Mouse (Mus musculus) thymus, adult 2 months (tissue): ENCODE measurements around the gene Rbx1. TPM values are rescaled to one million over a fixed set of nuclear protein-coding genes. Genes with fewer than 3 reads are reported as not detected.

Source experiments
- DNase-seq: peaks from one replicate; pipeline ENCODE4 v3.0.0; 2021
- H3K27ac ChIP-seq: fragments of 200-500 bp; 2 replicates; pipeline ENCODE4 v1.5.1; 2012; ENCODE audit warnings: low read length, control low read depth; ENCODE audit not compliant: control insufficient read depth, insufficient read depth
- H3K27me3 ChIP-seq: fragments of 200-500 bp; 2 replicates; pipeline ENCODE4 v1.6.1; 2012; ENCODE audit warnings: mild to moderate bottlenecking, low read length, moderate library complexity, mixed read lengths; ENCODE audit not compliant: control insufficient read depth, insufficient read depth
- H3K36me3 ChIP-seq: fragments of 200-500 bp; 2 replicates; pipeline ENCODE4 v1.6.1; 2012; ENCODE audit warnings: mild to moderate bottlenecking, low read length, moderate library complexity; ENCODE audit not compliant: control insufficient read depth, insufficient read depth
- H3K4me1 ChIP-seq: fragments of 200-500 bp; replicated peaks from 2 replicates; pipeline ENCODE4 v1.6.1; 2012; ENCODE audit warnings: low read length; ENCODE audit not compliant: control insufficient read depth, insufficient read depth
- H3K4me3 ChIP-seq: fragments of 200-500 bp; 2 replicates; pipeline ENCODE4 v1.5.1; 2012; ENCODE audit warnings: mild to moderate bottlenecking, low read length, control low read depth, moderate library complexity; ENCODE audit not compliant: control insufficient read depth, insufficient read depth
- CTCF ChIP-seq: fragments of 200-500 bp; IDR thresholded peaks from 2 replicates; pipeline ENCODE4 v1.5.1; 2012; ENCODE audit warnings: mild to moderate bottlenecking, control low read depth, low read length, moderate library complexity, borderline replicate concordance; ENCODE audit not compliant: control insufficient read depth, poor library complexity, insufficient read depth; ENCODE audit errors: extremely low read depth
- POLR2A ChIP-seq: fragments of 200-500 bp; IDR thresholded peaks from 2 replicates; pipeline ENCODE4 v1.6.1; 2012; ENCODE audit warnings: mild to moderate bottlenecking, low read length, control low read depth, moderate library complexity; ENCODE audit not compliant: control insufficient read depth, poor library complexity, insufficient read depth; ENCODE audit errors: extremely low read depth
- WGBS: fragments of 180-500 bp; shearing (Covaris S2); methylation state at CpG from one replicate; pipeline ENCODE4 v1.1.7; 2018; 5-methylcytosine and 5-hydroxymethylcytosine counted together
- polyA plus RNA-seq: library from polyadenylated mRNA; depleted of rRNA; stranded (reverse); fragments of >200 nt; gene quantifications from 2 replicates; pipeline ENCODE4 v1.2.3, GENCODE M21; 2012; rRNA removed

Gene Rbx1
- polyA plus RNA-seq, 1 experiment: 104 TPM

GRCm38 (mm10) chr15:81523169-81523871 lies 57.2 kb downstream of the Rbx1 start:
- under 1% methylated on average over 41 of the region's 41 CpGs for WGBS
- H3K36me3 ChIP-seq: no peaks in the 10 kb centered on the region
- TF ChIP-seq CTCF (peak; percentile 27; the same call in 1 of the 2 replicates), POLR2A (peak; percentile 99)
- H3K4me1 ChIP-seq: peaks cover 9% of the 10 kb centered on the region
- peak overlapping the region; percentile 95 for H3K27ac ChIP-seq
- no peaks in the 10 kb centered on the region for H3K27me3 ChIP-seq
- peak; percentile 99 for DNase-seq
- peak overlapping the region; percentile 64 for H3K4me3 ChIP-seq

GRCm38 (mm10) chr15:81523901-81524300 lies 57.8 kb downstream of the Rbx1 start:
- no peak overlapping the region for H3K4me3 ChIP-seq
- H3K4me1 ChIP-seq: peaks cover 9% of the 10 kb centered on the region
- TF ChIP-seq CTCF (no peak), POLR2A (no peak)
- no peak for DNase-seq
- no peaks in the 10 kb centered on the region for H3K36me3 ChIP-seq
- 13% methylated on average over 12 of the region's 12 CpGs for WGBS
- peak overlapping the region; percentile 23; the same call in 1 of the 2 replicates for H3K27ac ChIP-seq
- H3K27me3 ChIP-seq: no peaks in the 10 kb centered on the region

Other genes with a start within 250 kb of the Rbx1 start
- gene Mchr1, start 230.8 kb upstream of the Rbx1 start, polyA plus RNA-seq: 0.18 TPM in 1 of 2 replicates, not detected in the other
- gene Slc25a17, start 105.5 kb upstream of the Rbx1 start, polyA plus RNA-seq: 31.0 and 34.6 TPM in 2 replicates
- 20.5 and 22.4 TPM in 2 replicates for gene St13, start 66.2 kb upstream of the Rbx1 start, polyA plus RNA-seq
- 15.9 and 18.0 TPM in 2 replicates for gene Xpnpep3, start 66.2 kb upstream of the Rbx1 start, polyA plus RNA-seq
- gene Dnajb7, start 58.0 kb upstream of the Rbx1 start, polyA plus RNA-seq: not detected in 2 replicates
- gene Ep300, start 119.1 kb downstream of the Rbx1 start, polyA plus RNA-seq: 60.6 and 70.7 TPM in 2 replicates
- 35.4 and 35.6 TPM in 2 replicates for gene L3mbtl2, start 197.6 kb downstream of the Rbx1 start, polyA plus RNA-seq
- gene Chadl, start 231.0 kb downstream of the Rbx1 start, polyA plus RNA-seq: 1.7 TPM in 2 replicates